9 mouse cellular contexts compared by ENCODE assay signal in the genomic region with DNA sequence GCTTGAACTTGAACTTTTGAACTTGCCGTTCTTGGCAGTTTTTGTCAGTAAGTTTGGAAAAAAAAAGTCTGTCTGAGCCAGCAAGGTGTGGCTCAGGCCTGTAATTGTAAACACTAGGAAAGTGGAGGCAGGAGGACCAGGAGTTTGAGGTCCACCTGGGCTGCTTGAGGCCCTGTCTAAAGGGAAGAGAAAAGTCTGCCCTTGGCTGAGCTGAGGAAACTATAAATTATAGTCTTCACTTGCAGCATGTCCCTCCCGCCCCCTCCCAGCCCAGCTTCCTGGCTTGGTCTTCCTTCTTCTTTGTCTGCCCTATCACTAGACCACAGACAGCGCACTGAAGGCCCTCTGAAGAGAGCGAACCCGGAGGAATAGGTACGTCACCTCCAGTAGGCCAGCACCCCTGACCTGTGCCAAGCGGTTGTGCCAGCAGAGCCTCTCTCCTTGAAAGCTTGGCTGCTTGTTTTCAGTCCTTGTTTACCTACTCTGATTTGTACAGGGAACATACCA. TPM values are rescaled to one million over a fixed set of nuclear protein-coding genes. Genes with fewer than 3 reads are reported as not detected.
DNase-seq lines count a peak whose midpoint lies in the region; ATAC-seq lines count a peak whose summit lies in the region.
"Had no signal": no experiment of that assay in that cellular context is flagged by ENCODE, and none has a peak within 500 bp of the region (broad histone marks: within the 10 kb centered on the region; RNA-seq: fewer than 3 reads in every experiment).

No protein-coding gene starts in this region.

- intact Hi-C loops in heart, postnatal 14 days (cut with DNase I) = no loop called here

- peak; percentile 42; the same call in 1 of the 2 replicates for ATAC-seq in heart, embryonic 12.5 days (ENCODE audit: insufficient number of reproducible peaks, low FRiP score)
- ATAC-seq in megakaryocyte progenitor cell, adult 5-6 weeks (replicated peaks; ENCODE audit: poor library complexity) = peak; percentile 90
- ATAC-seq in hindbrain, embryonic 12.5 days (ENCODE audit: low FRiP score) = no peak

- H3K27ac ChIP-seq in heart, embryonic 12.5 days (ENCODE audit: poor library complexity, severe bottlenecking) = no peak overlapping the region
- no peak overlapping the region for H3K27ac ChIP-seq in hindbrain, embryonic 12.5 days
- H3K27ac ChIP-seq: forebrain, embryonic 12.5 days had no signal

- peaks cover 27% of the 10 kb centered on the region for H3K4me1 ChIP-seq in heart, embryonic 12.5 days (replicated peaks)
- H3K4me1 ChIP-seq in hindbrain, embryonic 12.5 days = no peaks in the 10 kb centered on the region
- H3K4me1 ChIP-seq: forebrain, embryonic 12.5 days had no signal

- H3K9me3 ChIP-seq in heart, embryonic 12.5 days (replicated peaks) = no peaks in the 10 kb centered on the region
- H3K9me3 ChIP-seq in hindbrain, embryonic 12.5 days (replicated peaks) = no peaks in the 10 kb centered on the region
- H3K9me3 ChIP-seq: forebrain, embryonic 12.5 days had no signal

- no peak for DNase-seq in heart, postnatal 14 days
- peak; percentile 61 to 63 for DNase-seq in adrenal gland, postnatal 36 days
- peak; percentile 46 to 62 for DNase-seq in kidney, postnatal 4 days
- DNase-seq in cerebellum, adult 8-10 months = no peak
- no peak for DNase-seq in left cerebral cortex, adult 11 months (ENCODE audit: low spot score)

- 59% methylated on average over 7 of the region's 7 CpGs for WGBS in heart, embryonic 12.5 days
- WGBS in hindbrain, embryonic 12.5 days = 91% methylated on average over 6 of the region's 7 CpGs

- H3K27me3 ChIP-seq in heart, embryonic 12.5 days (replicated peaks) = no peaks in the 10 kb centered on the region
- no peaks in the 10 kb centered on the region for H3K27me3 ChIP-seq in hindbrain, embryonic 12.5 days
- H3K27me3 ChIP-seq: forebrain, embryonic 12.5 days had no signal

- no peak overlapping the region for H3K9ac ChIP-seq in heart, embryonic 12.5 days
- H3K9ac ChIP-seq in hindbrain, embryonic 12.5 days = no peak overlapping the region
- H3K9ac ChIP-seq: forebrain, embryonic 12.5 days had no signal

- no peak overlapping the region for H3K4me2 ChIP-seq in heart, embryonic 12.5 days
- no peak overlapping the region for H3K4me2 ChIP-seq in hindbrain, embryonic 12.5 days (replicated peaks)
- H3K4me2 ChIP-seq: forebrain, embryonic 12.5 days had no signal

- H3K36me3 ChIP-seq in heart, embryonic 12.5 days = peaks cover 5% of the 10 kb centered on the region; the same call in 1 of the 2 replicates
- peaks cover 8% of the 10 kb centered on the region for H3K36me3 ChIP-seq in hindbrain, embryonic 12.5 days

- H3K4me3 ChIP-seq in heart, embryonic 12.5 days = no peak overlapping the region
- H3K4me3 ChIP-seq in hindbrain, embryonic 12.5 days = no peak overlapping the region
- H3K4me3 ChIP-seq: forebrain, embryonic 12.5 days had no signal

RNA-seq across cellular contexts. Expression of gene Inpp5b, which starts 17.7 kb away (rescaled TPM):
- 17.3 and 20.2 TPM in 2 replicates for polyA plus RNA-seq in heart, embryonic 12.5 days (2016; fragmentation: Nextera tagmentation; extraction: Ambion mirVana)
- total RNA-seq in heart, postnatal 14 days (2021) = 10 to 100 TPM; 12.5 to 13.6 TPM
- 10 to 100 TPM; 15.9 to 21.0 TPM for total RNA-seq in adrenal gland, postnatal 36 days (2021)
- total RNA-seq in megakaryocyte progenitor cell, adult 5-6 weeks (2015) = 32.9 and 36.0 TPM in 2 replicates
- total RNA-seq in megakaryocyte progenitor cell, adult 5-6 weeks (2017) = 28.6 and 31.4 TPM in 2 replicates
- polyA plus RNA-seq in hindbrain, embryonic 12.5 days (2016; fragmentation: Nextera tagmentation; extraction: Ambion mirVana) = 23.7 and 25.8 TPM in 2 replicates

RNA-seq across cellular contexts. Expression of gene Mtf1, which starts 42.5 kb away (rescaled TPM):
- polyA plus RNA-seq in heart, embryonic 12.5 days (2016; fragmentation: Nextera tagmentation; extraction: Ambion mirVana) = 9.8 and 11.6 TPM in 2 replicates
- total RNA-seq in heart, postnatal 14 days (2021) = 10 to 100 TPM; 12.8 to 15.7 TPM
- total RNA-seq in adrenal gland, postnatal 36 days (2021) = 10 to 100 TPM; 21.7 to 26.6 TPM
- 30.0 and 43.0 TPM in 2 replicates for total RNA-seq in megakaryocyte progenitor cell, adult 5-6 weeks (2015)
- total RNA-seq in megakaryocyte progenitor cell, adult 5-6 weeks (2017) = 27.8 and 35.8 TPM in 2 replicates
- polyA plus RNA-seq in hindbrain, embryonic 12.5 days (2016; fragmentation: Nextera tagmentation; extraction: Ambion mirVana) = 12.4 and 13.7 TPM in 2 replicates

RNA-seq across cellular contexts. Expression of gene Sf3a3, which starts 44.8 kb away (rescaled TPM):
- polyA plus RNA-seq in heart, embryonic 12.5 days (2016; fragmentation: Nextera tagmentation; extraction: Ambion mirVana) = 100.0 and 100 TPM in 2 replicates
- 10 to 100 TPM; 19.2 to 21.5 TPM for total RNA-seq in heart, postnatal 14 days (2021)
- 10 to 100 TPM; 39.3 to 39.6 TPM for total RNA-seq in adrenal gland, postnatal 36 days (2021)
- total RNA-seq in megakaryocyte progenitor cell, adult 5-6 weeks (2015) = 98.5 and 113 TPM in 2 replicates
- 158 and 175 TPM in 2 replicates for total RNA-seq in megakaryocyte progenitor cell, adult 5-6 weeks (2017)
- polyA plus RNA-seq in hindbrain, embryonic 12.5 days (2016; fragmentation: Nextera tagmentation; extraction: Ambion mirVana) = 157 and 164 TPM in 2 replicates

RNA-seq across cellular contexts. Expression of gene Fhl3, which starts 58.9 kb away (rescaled TPM):
- 6.2 TPM in 2 replicates for polyA plus RNA-seq in heart, embryonic 12.5 days (2016; fragmentation: Nextera tagmentation; extraction: Ambion mirVana)
- total RNA-seq in heart, postnatal 14 days (2021) = 10 to 100 TPM; 13.0 to 13.9 TPM
- 1 to 10 TPM; 8.1 to 9.0 TPM for total RNA-seq in adrenal gland, postnatal 36 days (2021)
- 17.1 and 19.3 TPM in 2 replicates for total RNA-seq in megakaryocyte progenitor cell, adult 5-6 weeks (2015)
- 4.9 and 5.3 TPM in 2 replicates for total RNA-seq in megakaryocyte progenitor cell, adult 5-6 weeks (2017)
- polyA plus RNA-seq in hindbrain, embryonic 12.5 days (2016; fragmentation: Nextera tagmentation; extraction: Ambion mirVana) = 3.3 and 6.8 TPM in 2 replicates

Comparison
In these comparisons a context has a peak if more than half of its experiments do, and no peak if none do; other contexts are left out.
1. DNase-seq: peak in adrenal gland, postnatal 36 days (2 of 2) and kidney, postnatal 4 days (2 of 2); none in heart, postnatal 14 days (0 of 2), cerebellum, adult 8-10 months (single experiment) and left cerebral cortex, adult 11 months (single experiment).